Mouse (Mus musculus) bone marrow macrophage, adult 2 months (primary cell): ENCODE results near the gene Cnpy3.

Source experiments
- CTCF ChIP-seq: IDR thresholded peaks from 2 replicates; pipeline ENCODE4 v1.5.1; 2012; ENCODE audit warnings: low read depth, mild to moderate bottlenecking, low read length, moderate library complexity
- POLR2A ChIP-seq: IDR thresholded peaks from 2 replicates; pipeline ENCODE4 v1.6.1; 2012; ENCODE audit warnings: mild to moderate bottlenecking, low read depth, low read length, borderline replicate concordance

DNA sequence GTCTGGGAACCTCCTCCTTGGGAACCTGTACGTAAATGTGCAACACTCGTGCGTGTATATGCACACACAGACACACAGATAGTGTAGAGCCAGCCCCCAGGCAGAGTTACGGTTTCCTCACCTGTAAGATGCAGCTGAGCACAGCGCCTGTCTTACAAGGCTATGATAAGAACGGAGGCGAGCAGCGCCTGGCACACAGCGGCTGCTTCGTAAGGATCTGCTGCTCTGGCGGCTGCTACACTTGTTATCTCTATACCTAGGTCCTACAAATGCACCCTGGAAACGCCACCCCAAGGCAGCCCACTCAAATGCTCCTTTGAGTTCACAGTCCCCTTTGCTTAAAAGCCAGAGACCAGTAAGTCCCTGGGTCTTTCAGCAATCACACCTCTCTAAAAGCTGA lies 61.3 kb downstream of the Cnpy3 start:
- TF ChIP-seq CTCF: no peak
- TF ChIP-seq POLR2A: no peak
